Mouse (Mus musculus) kidney, postnatal 0 days (tissue): ENCODE data around the gene Rgs4. TPM values are rescaled to one million over a fixed set of nuclear protein-coding genes. Genes with fewer than 3 reads are reported as not detected.

Source experiments
- ATAC-seq: fragments of 200-750 bp; cut with Nextera tagmentation; replicated peaks from 2 replicates; pipeline ENCODE4 v1.8.0; 2017; ENCODE audit warnings: low read depth, moderate number of reproducible peaks, moderate TSS enrichment, moderate library complexity; ENCODE audit not compliant: low FRiP score
- DNase-seq: peaks from one replicate; pipeline ENCODE4 v3.0.0-alpha.2; 2016; ENCODE audit warnings: low spot score
- H3K27ac ChIP-seq: fragments of 300-500 bp; sonication (generic); 2 replicates; pipeline ENCODE4 v1.5.1; 2014; ENCODE audit warnings: mild to moderate bottlenecking
- H3K27me3 ChIP-seq: fragments of 300-500 bp; sonication (generic); 2 replicates; pipeline ENCODE4 v1.6.1; 2014; ENCODE audit warnings: low read length, mixed read lengths; ENCODE audit not compliant: insufficient read depth
- H3K36me3 ChIP-seq: fragments of 300-500 bp; sonication (generic); 2 replicates; pipeline ENCODE4 v1.6.1; 2014; ENCODE audit warnings: low read length, mixed read lengths; ENCODE audit not compliant: insufficient read depth
- H3K4me1 ChIP-seq: fragments of 300-500 bp; sonication (generic); replicated peaks from 2 replicates; pipeline ENCODE4 v1.6.1; 2014; ENCODE audit warnings: antibody characterized with exemption, low read length, mixed read lengths; ENCODE audit not compliant: insufficient read depth
- H3K4me2 ChIP-seq: fragments of 300-500 bp; sonication (generic); 2 replicates; pipeline ENCODE4 v1.6.1; 2014; ENCODE audit warnings: mild to moderate bottlenecking, low read length, moderate library complexity, mixed read lengths
- H3K4me3 ChIP-seq: fragments of 300-500 bp; sonication (generic); replicated peaks from 2 replicates; pipeline ENCODE4 v1.5.1; 2014; ENCODE audit warnings: low read depth, low read length
- H3K9ac ChIP-seq: fragments of 300-500 bp; sonication (generic); 2 replicates; pipeline ENCODE4 v1.6.1; 2014; ENCODE audit warnings: low read depth, low read length
- H3K9me3 ChIP-seq: fragments of 300-500 bp; sonication (generic); replicated peaks from 2 replicates; pipeline ENCODE4 v1.6.1; 2016; ENCODE audit warnings: low read length, inconsistent platforms, mixed read lengths
- CTCF ChIP-seq: IDR thresholded peaks from 2 replicates; pipeline ENCODE4 v1.5.1; 2016; ENCODE audit warnings: antibody characterized with exemption, low read depth, mild to moderate bottlenecking, moderate library complexity
- WGBS: fragments of 180-500 bp; shearing (Covaris S2); extraction: QIAGEN DNeasy Blood & Tissue Kit; methylation state at CpG from one replicate; pipeline ENCODE4 v1.1.7; 2014; 5-methylcytosine and 5-hydroxymethylcytosine counted together
- polyA plus RNA-seq: library from polyadenylated mRNA; unstranded; fragments of >200 nt; fragmentation: Nextera tagmentation; extraction: Ambion mirVana; gene quantifications from 2 replicates; pipeline ENCODE4 v1.2.1, GENCODE M21; 2015

The Rgs4 gene
- polyA plus RNA-seq, 1 experiment from 2014 or later, result 2.7 TPM

DNA sequence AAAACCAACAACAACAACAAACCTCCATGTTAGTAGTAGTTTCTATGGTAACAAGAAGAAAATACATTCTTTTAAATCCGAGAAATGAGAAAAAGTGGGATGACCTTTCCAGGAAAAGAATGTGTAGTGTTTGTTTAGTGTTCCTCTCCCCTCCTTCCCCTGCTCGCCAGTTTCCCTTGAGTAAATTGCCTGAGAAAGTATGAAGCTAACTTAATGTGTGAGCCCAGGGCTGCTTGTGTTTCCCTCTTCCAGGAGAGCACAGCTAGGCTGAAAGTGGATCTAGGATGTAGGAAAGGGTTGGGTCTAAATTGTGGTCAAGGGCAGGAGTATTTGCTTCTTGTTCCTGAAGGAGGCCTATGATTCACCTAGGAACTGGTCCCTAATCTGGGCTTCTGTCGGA is 53.9 kb downstream of the Rgs4 start:
- Histone ChIP-seq H3K9me3 (no peaks in the 10 kb centered on the region), H3K9ac (no peak overlapping the region), H3K27me3 (no peaks in the 10 kb centered on the region), H3K36me3 (no peaks in the 10 kb centered on the region), H3K4me2 (no peak overlapping the region), H3K4me3 (no peak overlapping the region), H3K4me1 (no peaks in the 10 kb centered on the region), H3K27ac (no peak overlapping the region)
- 47% methylated on average over 3 of the region's 3 CpGs for WGBS
- ATAC-seq (no peak), DNase-seq (peak; percentile 47)
- no peak for TF ChIP-seq CTCF

DNA sequence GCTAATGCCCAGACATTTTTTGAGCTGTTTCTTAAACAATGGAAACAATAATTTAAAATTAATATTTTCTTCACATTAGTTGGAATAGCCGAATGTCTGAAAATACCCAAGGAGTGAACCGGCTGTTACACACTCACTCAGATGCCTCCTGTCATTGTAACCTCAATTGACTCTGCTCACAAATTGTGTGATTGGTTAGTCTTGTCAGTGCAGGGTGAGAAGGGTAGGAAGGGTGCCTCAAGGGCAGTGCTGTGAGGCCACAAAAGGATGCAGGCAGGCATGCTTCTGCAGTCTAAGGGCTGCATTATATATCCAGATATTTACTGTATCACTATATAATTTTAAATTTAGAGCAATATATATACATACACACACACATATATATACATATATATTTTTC is 54.4 kb downstream of the Rgs4 start:
- no peak overlapping the region for H3K4me3 ChIP-seq
- H3K9ac ChIP-seq, result no peak overlapping the region
- no peaks in the 10 kb centered on the region for H3K9me3 ChIP-seq
- no peaks in the 10 kb centered on the region for H3K4me1 ChIP-seq
- DNase-seq (no peak), ATAC-seq (no peak)
- no peaks in the 10 kb centered on the region for H3K36me3 ChIP-seq
- H3K27ac ChIP-seq, result no peak overlapping the region
- no peaks in the 10 kb centered on the region for H3K27me3 ChIP-seq
- H3K4me2 ChIP-seq, result no peak overlapping the region
- TF ChIP-seq CTCF, result no peak
- WGBS, result 76% methylated on average over 2 of the region's 2 CpGs

Other genes starting within 250 kb of the Rgs4 start
- 25.9 and 31.9 TPM in 2 replicates for gene Nuf2, start 216.2 kb downstream of the Rgs4 start, polyA plus RNA-seq
- gene Rgs5, start 92.1 kb downstream of the Rgs4 start, polyA plus RNA-seq, result 44.1 and 46.2 TPM in 2 replicates
- gene Ccdc190, start 181.0 kb upstream of the Rgs4 start, polyA plus RNA-seq, result 0.16 and 0.27 TPM in 2 replicates
- gene Hsd17b7, start 221.6 kb upstream of the Rgs4 start, polyA plus RNA-seq, result 16.4 and 18.1 TPM in 2 replicates